Mouse (Mus musculus) megakaryocyte, adult 5-6 weeks (primary cell): ENCODE results near the gene Rnf2. TPM values are rescaled to one million over a fixed set of nuclear protein-coding genes. Genes with fewer than 3 reads are reported as not detected.

ENCODE experiments used
- ATAC-seq: 2 replicates; pipeline ENCODE4 v1.8.0; 2016; ENCODE audit warnings: mild to moderate bottlenecking, inconsistent platforms; ENCODE audit not compliant: poor library complexity, severe bottlenecking
- total RNA-seq, 2 experiments: library from RNA; stranded (forward) in 1 of 2; stranded (reverse) in 1 of 2; fragments of 153-499, 151-499 nt in 1 of 2; fragments of 221-1000, 200-1000 nt in 1 of 2; gene quantifications; 2 replicates each; pipeline versions ENCODE4 v1.2.3 to v1.2.4; 2015 to 2017

Gene Rnf2
- 39.1 and 44.5 TPM in 2 replicates for total RNA-seq (2015)
- total RNA-seq (2017): 79.0 and 93.8 TPM in 2 replicates

- peak; percentile 90 for ATAC-seq
These were observed at the start of gene Rnf2 for GRCm38 (mm10) chr1:151500531-151501361. Rnf2 (minus strand) TSS chr1:151500955.

GRCm38 (mm10) chr1:151549794-151550193, 49.0 kb upstream of the Rnf2 start:
- no peak for ATAC-seq

DNA sequence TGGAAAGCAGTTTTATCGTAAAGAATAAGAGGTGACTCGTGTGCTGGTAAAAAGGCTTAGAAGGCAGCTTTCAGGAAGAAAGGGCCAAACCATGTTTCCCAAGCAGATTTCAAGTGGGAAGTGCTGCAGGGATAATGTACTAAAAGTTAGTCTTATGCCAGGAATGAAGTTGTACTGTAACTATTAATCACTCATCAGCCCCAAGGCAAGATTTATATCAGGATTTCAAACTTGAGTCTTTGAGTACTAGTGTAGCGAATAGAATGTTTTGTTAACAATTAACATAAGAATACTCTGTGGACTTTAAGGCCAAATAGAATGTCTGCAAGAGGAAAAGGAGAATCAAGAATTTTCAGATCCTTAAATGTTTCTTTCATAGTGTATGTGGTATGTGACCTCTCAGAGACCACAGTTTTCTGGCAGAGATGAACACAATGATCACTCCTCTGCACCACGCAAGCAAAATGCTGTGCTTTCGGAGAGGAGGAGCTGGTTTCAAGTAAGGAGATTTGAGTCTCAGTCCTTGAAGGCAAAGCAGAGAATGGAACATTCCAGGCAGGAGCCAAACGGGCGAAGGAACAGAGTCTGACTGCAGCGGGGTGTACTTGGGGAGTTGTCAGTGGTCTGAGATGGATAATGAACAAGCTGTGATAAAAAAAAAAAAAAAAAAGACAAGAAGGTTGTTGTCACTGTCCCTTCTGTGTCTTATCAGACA, 48.3 kb upstream of the Rnf2 start:
- ATAC-seq: no peak

DNA sequence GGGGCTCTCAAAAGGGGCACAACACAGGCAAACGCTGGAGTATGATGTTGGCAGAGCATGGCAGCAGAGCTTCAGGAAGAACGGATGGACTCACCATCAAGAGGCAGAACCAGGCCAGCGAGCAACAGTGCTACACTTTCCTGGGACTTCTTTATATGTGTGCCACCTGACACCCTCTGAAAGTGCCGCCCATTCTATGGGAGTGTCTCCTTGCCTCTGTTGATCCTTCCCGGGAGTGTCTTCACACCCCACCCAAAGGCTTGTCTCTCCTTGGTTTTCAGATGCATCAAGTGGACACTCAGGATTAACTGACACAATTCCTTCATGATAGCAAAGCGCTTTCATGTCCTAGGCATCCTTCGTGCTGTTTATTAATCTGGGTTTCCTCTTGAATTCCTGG, 44.8 kb upstream of the Rnf2 start:
- ATAC-seq: no peak

- no peak for ATAC-seq
These were observed 43.8 kb upstream of the Rnf2 start for GRCm38 (mm10) chr1:151544581-151544980.

- no peak for ATAC-seq
These were observed 43.2 kb upstream of the Rnf2 start for GRCm38 (mm10) chr1:151543796-151544477.

DNA sequence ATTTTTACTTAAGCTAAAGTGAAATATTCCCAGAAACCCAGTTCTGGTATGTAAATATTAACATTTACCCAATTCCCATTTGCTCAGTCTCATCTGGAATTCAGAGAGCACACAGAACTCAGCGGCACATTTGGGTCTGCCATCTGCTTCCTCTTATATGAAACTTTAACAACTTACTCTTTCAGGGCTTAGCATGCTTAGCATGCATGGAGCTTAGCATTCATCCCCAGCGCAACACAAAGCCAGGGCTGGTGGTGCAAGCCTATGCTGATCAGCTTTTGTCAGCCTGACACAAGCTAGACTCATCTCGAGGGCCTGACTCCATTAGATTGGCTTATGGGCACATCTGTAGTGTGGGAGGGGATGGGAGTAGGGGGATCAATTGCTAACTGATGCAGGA, 25.9 kb upstream of the Rnf2 start:
- no peak for ATAC-seq

DNA sequence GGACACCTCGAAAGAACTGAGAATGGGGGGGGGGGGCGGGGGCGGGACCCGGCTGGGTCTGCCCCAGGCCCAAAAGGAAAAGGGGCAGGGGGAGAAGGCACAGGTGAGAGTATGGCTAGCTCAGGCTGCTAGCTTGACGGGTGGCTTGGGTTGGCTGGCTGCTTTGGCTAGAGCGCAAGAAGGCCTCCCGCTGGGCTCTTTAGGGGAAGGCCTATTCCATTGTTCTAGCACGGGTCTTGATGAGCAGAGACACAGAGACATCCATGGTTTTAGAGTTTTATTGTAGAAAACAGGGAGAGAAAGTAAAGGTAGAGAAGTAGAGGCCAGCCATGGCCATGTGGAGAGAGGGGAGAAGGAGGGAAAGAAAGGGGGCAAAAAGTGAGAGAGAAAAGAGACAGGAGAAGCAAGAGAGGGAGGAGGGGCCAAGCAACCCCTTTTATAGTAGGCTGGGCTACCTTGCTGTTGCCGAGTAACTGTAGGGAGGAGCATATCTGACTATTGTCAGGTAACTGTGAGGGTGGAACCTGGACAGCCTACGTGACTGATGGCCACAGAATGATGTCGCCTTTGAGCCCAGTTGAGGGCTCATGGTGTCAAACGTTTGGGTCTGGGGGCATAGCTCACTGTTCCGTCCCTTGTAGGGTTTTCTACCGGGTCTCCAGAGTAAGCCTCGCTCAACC, 17.0 kb upstream of the Rnf2 start:
- ATAC-seq: no peak

- no peak for ATAC-seq
These were observed 16.1 kb upstream of the Rnf2 start for GRCm38 (mm10) chr1:151516871-151517270.

- ATAC-seq: no peak
These were observed 15.0 kb upstream of the Rnf2 start for GRCm38 (mm10) chr1:151515733-151516132.

DNA sequence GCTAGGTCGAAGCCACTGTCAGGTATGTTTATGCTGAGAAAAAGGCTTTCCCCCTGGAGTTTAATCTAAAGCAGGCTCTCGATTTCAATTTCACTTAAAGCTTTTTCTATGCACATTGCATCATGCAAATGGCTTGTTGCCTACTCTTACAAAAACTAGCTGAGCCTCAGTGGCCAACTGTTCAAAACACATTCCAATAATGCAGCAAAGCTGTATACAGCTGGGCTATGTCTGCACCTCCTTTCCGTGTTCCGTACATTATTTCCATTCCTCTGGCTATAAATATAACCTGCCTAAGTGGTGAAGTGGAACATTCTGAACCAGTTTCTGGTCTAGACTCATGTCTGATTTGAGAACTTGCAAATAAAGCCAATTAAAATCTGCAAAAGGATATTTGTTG, 13.4 kb upstream of the Rnf2 start:
- no peak for ATAC-seq

DNA sequence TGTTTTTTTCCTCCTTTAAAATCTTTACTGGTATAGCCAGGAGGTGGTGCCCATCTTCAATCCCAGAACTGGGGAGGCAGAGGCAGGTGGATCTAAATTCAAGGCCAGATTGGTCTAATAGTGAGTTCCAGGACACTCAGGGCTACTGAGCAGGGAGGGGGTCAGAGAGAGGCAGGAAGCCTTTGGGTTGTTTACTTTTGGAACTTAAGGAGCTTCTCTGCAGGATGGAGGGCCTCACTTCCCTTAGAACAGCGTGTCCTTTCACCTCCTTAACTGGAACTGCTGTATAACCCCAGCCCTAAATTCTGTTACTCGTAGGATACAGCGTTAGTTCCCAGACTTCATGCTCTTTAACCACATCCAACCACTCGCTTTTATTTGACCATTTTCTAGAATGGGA, 10.1 kb upstream of the Rnf2 start:
- no peak for ATAC-seq

- peak; percentile 17 for ATAC-seq
These were observed 797 bp downstream of the Rnf2 start for GRCm38 (mm10) chr1:151499815-151500501.

GRCm38 (mm10) chr1:151498381-151498780, 2.4 kb downstream of the Rnf2 start:
- ATAC-seq: no peak

DNA sequence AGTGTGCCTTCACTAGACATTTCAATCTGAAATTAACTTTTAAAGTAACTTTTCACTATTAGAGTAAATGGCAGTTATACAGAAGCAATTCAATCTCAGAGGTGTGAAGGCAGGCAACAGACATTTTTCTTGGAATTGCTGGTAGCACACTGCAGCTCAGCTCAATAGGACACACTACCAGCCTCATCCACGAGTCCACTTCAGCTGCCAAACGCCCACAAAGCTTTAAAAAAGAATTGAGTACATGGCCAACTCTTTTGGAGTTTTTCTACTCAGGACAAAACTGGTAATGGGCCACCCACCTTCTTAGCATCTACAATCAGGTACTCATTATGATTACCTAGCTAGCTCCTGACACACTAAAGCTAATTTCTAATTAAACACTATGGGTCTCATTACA, 2.8 kb downstream of the Rnf2 start:
- ATAC-seq: no peak

DNA sequence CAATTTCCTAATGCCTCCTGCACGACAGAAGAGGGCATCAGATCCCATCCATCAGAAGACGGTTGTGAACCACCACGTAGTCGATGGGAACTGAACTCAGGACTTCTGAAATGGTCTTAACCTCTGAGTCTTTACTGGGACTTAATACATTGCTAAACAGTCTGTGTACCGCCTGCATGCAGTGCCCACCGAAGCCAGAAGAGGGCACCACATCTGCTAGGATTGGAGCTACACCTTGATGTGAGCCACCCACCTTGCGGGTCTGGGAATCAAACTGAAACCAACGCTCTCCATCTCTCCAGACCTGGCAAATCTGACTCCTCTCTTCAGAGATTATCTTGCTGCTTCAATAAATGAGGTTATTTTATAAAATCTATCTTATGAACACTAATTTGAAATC, 3.7 kb downstream of the Rnf2 start:
- ATAC-seq: peak; percentile 32; the same call in 1 of the 2 replicates

DNA sequence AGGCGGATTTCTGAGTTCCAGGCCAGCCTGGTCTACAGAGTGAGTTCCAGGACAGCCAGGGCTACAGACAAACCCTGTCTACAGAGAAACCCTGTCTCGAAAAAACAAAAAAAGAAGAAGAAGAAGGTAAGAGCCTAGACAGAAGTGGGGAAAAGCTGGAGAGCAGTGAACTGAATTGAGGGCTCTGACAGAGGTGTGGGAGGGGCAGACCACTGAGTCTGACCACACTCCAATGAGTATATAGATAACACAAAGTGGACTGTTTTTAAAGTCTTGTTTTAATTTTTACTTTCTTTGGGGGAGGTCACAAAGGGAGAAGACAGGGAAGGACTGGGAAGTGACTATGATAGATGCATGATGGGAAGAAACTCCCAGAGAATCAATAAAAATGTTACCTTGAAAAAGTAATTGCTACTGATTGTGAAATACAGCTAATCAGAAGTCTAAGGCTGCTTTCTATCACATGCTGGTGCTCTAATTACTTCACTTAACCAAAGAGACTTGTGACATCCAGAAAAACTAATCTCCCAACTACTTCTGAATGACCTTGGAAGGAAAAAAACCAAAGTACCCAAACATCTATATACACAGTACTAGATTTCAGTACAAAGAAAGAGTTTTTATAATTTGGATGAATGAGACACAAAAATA, 5.0 kb downstream of the Rnf2 start:
- ATAC-seq: no peak

- ATAC-seq: no peak
These were observed 6.0 kb downstream of the Rnf2 start for GRCm38 (mm10) chr1:151494711-151495110.

DNA sequence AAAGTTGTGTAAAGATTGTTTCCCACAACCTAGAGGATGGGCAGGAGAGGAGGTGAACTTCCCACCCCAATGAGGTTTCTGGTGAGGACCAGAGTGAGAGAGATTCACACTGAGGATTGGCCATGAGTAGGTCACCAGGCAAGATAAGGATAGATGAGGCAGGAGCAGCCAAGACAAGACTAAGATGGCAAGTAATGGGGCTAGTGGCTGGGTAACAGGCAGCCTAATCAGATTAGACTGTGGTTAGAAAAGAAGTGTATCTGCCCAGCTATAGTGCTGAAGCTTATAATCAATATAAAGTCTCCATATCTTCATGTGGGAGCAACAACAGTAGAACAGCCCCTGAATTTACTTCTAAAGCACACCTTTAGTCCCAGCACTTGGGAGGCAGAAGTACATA, 6.9 kb downstream of the Rnf2 start:
- ATAC-seq: no peak

DNA sequence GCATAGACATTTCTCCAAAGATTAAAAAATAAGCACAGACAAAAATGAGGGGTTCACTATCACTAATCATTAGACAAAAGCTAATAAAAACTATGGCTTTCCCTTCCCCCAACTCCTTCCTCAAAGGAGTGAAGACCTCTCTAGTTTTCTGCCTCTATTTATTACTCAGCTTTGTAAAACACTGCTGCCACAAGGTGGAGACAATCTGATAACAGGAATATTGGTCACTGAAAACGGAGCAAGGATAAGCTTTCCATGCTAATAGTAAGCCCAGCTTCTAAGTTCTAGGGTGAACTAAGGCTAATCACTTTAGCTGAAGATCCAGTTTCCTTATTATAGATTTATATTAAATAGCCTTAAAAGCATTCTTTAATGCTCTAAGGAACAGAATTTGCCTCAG, 8.3 kb downstream of the Rnf2 start:
- ATAC-seq: no peak
